ENCODE assay signal across 28 mouse cellular contexts in genomic region chr13:74282299-74282698, GRCm38 (mm10). TPM values are rescaled to one million over a fixed set of nuclear protein-coding genes. Genes with fewer than 3 reads are reported as not detected.
A peak's percentile ranks its signal among the peaks of the same experiment; 100 is the strongest.
DNase-seq lines count a peak whose midpoint lies in the region; ATAC-seq and TF ChIP-seq lines count a peak whose summit lies in the region.
"Had no signal": no experiment of that assay in that cellular context is flagged by ENCODE, and none has a peak within 500 bp of the region (broad histone marks: within the 10 kb centered on the region; RNA-seq: fewer than 3 reads in every experiment).

No protein-coding gene starts in this region.

- H3K4me1 ChIP-seq in heart, embryonic 10.5 days, result no peaks in the 10 kb centered on the region
- H3K4me1 ChIP-seq in intestine, embryonic 16.5 days (ENCODE audit: control insufficient read depth, insufficient read depth, low read length), result no peaks in the 10 kb centered on the region
- no peaks in the 10 kb centered on the region for H3K4me1 ChIP-seq in midbrain, embryonic 14.5 days (ENCODE audit: control insufficient read depth, insufficient read depth, low read length)
- no peaks in the 10 kb centered on the region for H3K4me1 ChIP-seq in hindbrain, postnatal 0 days (ENCODE audit: insufficient read depth, low read length)
- H3K4me1 ChIP-seq: embryonic facial prominence, embryonic 10.5 days; embryonic facial prominence, embryonic 13.5 days; forebrain, embryonic 10.5 days; forebrain, embryonic 13.5 days; heart, embryonic 12.5 days; heart, embryonic 15.5 days had no signal

- H3K27me3 ChIP-seq in heart, embryonic 10.5 days (ENCODE audit: insufficient read depth, poor library complexity, severe bottlenecking), result no peaks in the 10 kb centered on the region
- H3K27me3 ChIP-seq in intestine, embryonic 16.5 days (replicated peaks; ENCODE audit: control insufficient read depth, insufficient read depth, low read length), result no peaks in the 10 kb centered on the region
- H3K27me3 ChIP-seq in midbrain, embryonic 14.5 days (ENCODE audit: control insufficient read depth, insufficient read depth, low read length), result no peaks in the 10 kb centered on the region
- H3K27me3 ChIP-seq in hindbrain, postnatal 0 days (ENCODE audit: insufficient read depth, low read length), result no peaks in the 10 kb centered on the region
- H3K27me3 ChIP-seq: forebrain, embryonic 13.5 days; heart, embryonic 12.5 days; heart, embryonic 15.5 days had no signal

- intact Hi-C loops in heart, postnatal 14 days (cut with DNase I), result no loop called here

- DNase-seq in heart, embryonic 10.5 days (ENCODE audit: low spot score), result peak; percentile 43
- no peak for DNase-seq in heart, postnatal 14 days
- peak; percentile 1 to 3 for DNase-seq in kidney, postnatal 36 days
- DNase-seq in kidney, adult 9 months, result no peak
- no peak for DNase-seq in midbrain, embryonic 14.5 days
- DNase-seq in hindbrain, postnatal 0 days (ENCODE audit: low spot score), result no peak
- DNase-seq: adrenal gland, adult 8-10 months; adrenal gland, postnatal 25 days; cerebellum, adult 11-12 months; cerebellum, adult 8-10 months; cerebellum, postnatal 10 days; cerebellum, postnatal 36 days; embryo, embryonic 11 days; gastrocnemius, postnatal 10 days; heart, adult 11 months; heart, postnatal 10 days; heart, postnatal 4 days had no signal

- H3K9me3 ChIP-seq in heart, embryonic 10.5 days, result no peaks in the 10 kb centered on the region
- no peaks in the 10 kb centered on the region for H3K9me3 ChIP-seq in intestine, embryonic 16.5 days (ENCODE audit: control insufficient read depth, low read length)
- H3K9me3 ChIP-seq in midbrain, embryonic 14.5 days (ENCODE audit: control insufficient read depth, low read length), result no peaks in the 10 kb centered on the region
- H3K9me3 ChIP-seq in hindbrain, postnatal 0 days (ENCODE audit: low read length), result no peaks in the 10 kb centered on the region
- H3K9me3 ChIP-seq: embryonic facial prominence, embryonic 10.5 days; embryonic facial prominence, embryonic 13.5 days; forebrain, embryonic 10.5 days; forebrain, embryonic 13.5 days; heart, embryonic 12.5 days; heart, embryonic 15.5 days had no signal

- no peak for TF ChIP-seq CTCF in hindbrain, postnatal 0 days (IDR thresholded peaks at IDR 0.05; ENCODE audit: low read depth)

- no peak overlapping the region for H3K4me2 ChIP-seq in intestine, embryonic 16.5 days (ENCODE audit: low read depth, low read length)
- H3K4me2 ChIP-seq in midbrain, embryonic 14.5 days (ENCODE audit: low read length), result no peak overlapping the region
- H3K4me2 ChIP-seq in hindbrain, postnatal 0 days (ENCODE audit: low read depth, low read length), result no peak overlapping the region
- H3K4me2 ChIP-seq: embryonic facial prominence, embryonic 13.5 days; forebrain, embryonic 13.5 days; heart, embryonic 12.5 days; heart, embryonic 15.5 days; hindbrain, embryonic 14.5 days had no signal

- peak; percentile 89 for ATAC-seq in intestine, embryonic 16.5 days
- ATAC-seq in midbrain, embryonic 14.5 days (ENCODE audit: low FRiP score, low TSS enrichment), result no peak
- no peak for ATAC-seq in hindbrain, postnatal 0 days
- ATAC-seq: activated CD4-positive, CD25-positive, alpha-beta regulatory T cell, adult 4 months; forebrain, embryonic 13.5 days; forebrain, embryonic 16.5 days had no signal

- H3K36me3 ChIP-seq in heart, embryonic 10.5 days, result no peaks in the 10 kb centered on the region
- H3K36me3 ChIP-seq in intestine, embryonic 16.5 days (ENCODE audit: control insufficient read depth, insufficient read depth, low read length), result no peaks in the 10 kb centered on the region
- no peaks in the 10 kb centered on the region for H3K36me3 ChIP-seq in midbrain, embryonic 14.5 days (ENCODE audit: control insufficient read depth, insufficient read depth, low read length)
- no peaks in the 10 kb centered on the region for H3K36me3 ChIP-seq in hindbrain, postnatal 0 days (ENCODE audit: insufficient read depth, low read length)
- H3K36me3 ChIP-seq: embryonic facial prominence, embryonic 10.5 days; embryonic facial prominence, embryonic 13.5 days; forebrain, embryonic 10.5 days; heart, embryonic 12.5 days; heart, embryonic 15.5 days had no signal

- no peak overlapping the region for H3K4me3 ChIP-seq in heart, embryonic 10.5 days
- H3K4me3 ChIP-seq in intestine, embryonic 16.5 days (ENCODE audit: low read length), result no peak overlapping the region
- H3K4me3 ChIP-seq in midbrain, embryonic 14.5 days (replicated peaks; ENCODE audit: low read depth, low read length), result no peak overlapping the region
- H3K4me3 ChIP-seq in hindbrain, postnatal 0 days (ENCODE audit: low read length), result no peak overlapping the region
- H3K4me3 ChIP-seq: embryonic facial prominence, embryonic 10.5 days; embryonic facial prominence, embryonic 13.5 days; forebrain, embryonic 10.5 days; forebrain, embryonic 13.5 days; heart, embryonic 12.5 days; heart, embryonic 15.5 days had no signal

- no peak overlapping the region for H3K9ac ChIP-seq in intestine, embryonic 16.5 days (ENCODE audit: low read depth, low read length)
- no peak overlapping the region for H3K9ac ChIP-seq in midbrain, embryonic 14.5 days (replicated peaks; ENCODE audit: low read length)
- no peak overlapping the region for H3K9ac ChIP-seq in hindbrain, postnatal 0 days (replicated peaks; ENCODE audit: low read length)
- H3K9ac ChIP-seq: embryonic facial prominence, embryonic 13.5 days; forebrain, embryonic 13.5 days; heart, embryonic 12.5 days; heart, embryonic 15.5 days; hindbrain, embryonic 14.5 days had no signal

- H3K27ac ChIP-seq in heart, embryonic 10.5 days, result no peak overlapping the region
- no peak overlapping the region for H3K27ac ChIP-seq in intestine, embryonic 16.5 days (ENCODE audit: low read length)
- no peak overlapping the region for H3K27ac ChIP-seq in midbrain, embryonic 14.5 days (replicated peaks; ENCODE audit: low read depth, low read length)
- H3K27ac ChIP-seq in hindbrain, postnatal 0 days, result no peak overlapping the region
- H3K27ac ChIP-seq: embryonic facial prominence, embryonic 10.5 days; embryonic facial prominence, embryonic 13.5 days; forebrain, embryonic 10.5 days; forebrain, embryonic 13.5 days; heart, embryonic 15.5 days; hindbrain, embryonic 14.5 days had no signal

- 87% methylated on average over 1 of the region's 2 CpGs for WGBS in heart, embryonic 10.5 days
- 46% methylated on average over 2 of the region's 2 CpGs for WGBS in intestine, embryonic 16.5 days
- WGBS in midbrain, embryonic 14.5 days, result 69% methylated on average over 2 of the region's 2 CpGs
- WGBS in hindbrain, postnatal 0 days, result 80% methylated on average over 2 of the region's 2 CpGs

RNA-seq across cellular contexts. Expression of gene Ahrr, which starts 9.8 kb away (rescaled TPM):
- 0.30 and 0.90 TPM in 2 replicates for polyA plus RNA-seq in heart, embryonic 10.5 days (2016; fragmentation: Nextera tagmentation; extraction: Ambion mirVana)
- under 1 TPM; 0.48 to 0.71 TPM for total RNA-seq in heart, postnatal 14 days (2021)
- 0.43 and 0.54 TPM in 2 replicates for polyA plus RNA-seq in intestine, embryonic 16.5 days (2015; fragmentation: Nextera tagmentation; extraction: Ambion mirVana)
- polyA plus RNA-seq in midbrain, embryonic 14.5 days (2014; fragmentation: Nextera tagmentation; extraction: Ambion mirVana), result 0.15 and 1.5 TPM in 2 replicates
- 0.99 and 3.3 TPM in 2 replicates for total RNA-seq in hindbrain, postnatal 0 days (2014; rRNA removed)
- 0.45 and 0.54 TPM in 2 replicates for polyA plus RNA-seq in hindbrain, postnatal 0 days (2015; fragmentation: Nextera tagmentation; extraction: Ambion mirVana)
- total RNA-seq: gastrocnemius, adult 18-20 months had no signal

RNA-seq across cellular contexts. Expression of gene Pdcd6, which starts 35.1 kb away (rescaled TPM):
- polyA plus RNA-seq in heart, embryonic 10.5 days (2016; fragmentation: Nextera tagmentation; extraction: Ambion mirVana), result 106 and 126 TPM in 2 replicates
- 10 to 100 TPM; 47.1 to 52.6 TPM for total RNA-seq in heart, postnatal 14 days (2021)
- polyA plus RNA-seq in intestine, embryonic 16.5 days (2015; fragmentation: Nextera tagmentation; extraction: Ambion mirVana), result 203 and 214 TPM in 2 replicates
- 126 and 131 TPM in 2 replicates for polyA plus RNA-seq in midbrain, embryonic 14.5 days (2014; fragmentation: Nextera tagmentation; extraction: Ambion mirVana)
- 96.1 and 129 TPM in 2 replicates for total RNA-seq in hindbrain, postnatal 0 days (2014; rRNA removed)
- 141 and 147 TPM in 2 replicates for polyA plus RNA-seq in hindbrain, postnatal 0 days (2015; fragmentation: Nextera tagmentation; extraction: Ambion mirVana)

Comparison
In these comparisons a context has a peak if more than half of its experiments do, and no peak if none do; other contexts are left out.
1. DNase-seq: peak in heart, embryonic 10.5 days (single experiment) and kidney, postnatal 36 days (2 of 2); none in heart, postnatal 14 days (0 of 2), kidney, adult 9 months (single experiment), midbrain, embryonic 14.5 days (single experiment) and hindbrain, postnatal 0 days (single experiment).